In the genomic region with DNA sequence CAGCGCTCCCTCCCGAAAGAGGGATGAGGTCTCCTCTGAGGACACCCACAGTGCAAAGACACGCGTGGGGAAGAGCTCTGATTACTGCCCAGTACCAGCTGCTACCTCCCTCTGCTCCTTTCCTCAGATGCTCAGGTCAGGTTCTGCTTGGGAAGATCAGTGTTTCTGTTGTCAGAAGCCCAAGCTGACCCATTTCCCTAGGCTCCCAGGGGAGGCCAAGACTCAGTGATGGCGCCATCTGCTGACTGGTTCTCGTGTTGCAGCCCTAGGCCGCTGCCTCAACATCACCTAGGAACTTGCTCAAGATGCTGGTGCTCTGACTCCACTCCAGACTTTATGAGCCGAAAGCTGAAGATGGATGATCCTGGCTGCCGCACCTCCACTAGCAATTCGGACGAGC, we compare ENCODE assay signal across 9 mouse cellular contexts. TPM values are rescaled to one million over a fixed set of nuclear protein-coding genes. Genes with fewer than 3 reads are reported as not detected.
DNase-seq lines count a peak whose midpoint lies in the region; ATAC-seq and TF ChIP-seq lines count a peak whose summit lies in the region.
"Had no signal": no experiment of that assay in that cellular context is flagged by ENCODE, and none has a peak within 500 bp of the region (broad histone marks: within the 10 kb centered on the region; RNA-seq: fewer than 3 reads in every experiment).

No protein-coding gene starts in this region.

- in situ Hi-C loops in ES-E14 (cut with MboI; ENCODE audit: low sequenced_read_pairs in 2 of 2, unreplicated experiment in 2 of 2) = no loop called here

- 0 out of 2 replicates have a peak, but pooled peaks have one; percentile 15 for ATAC-seq in forebrain, embryonic 11.5 days (replicated peaks; ENCODE audit: low FRiP score)

- H3K9ac ChIP-seq in ES-E14 (ENCODE audit: insufficient read depth, low read depth, low read length, poor library complexity, severe bottlenecking) = no peak overlapping the region
- no peak overlapping the region for H3K9ac ChIP-seq in forebrain, embryonic 11.5 days (ENCODE audit: low read length)
- H3K9ac ChIP-seq: limb, embryonic 12.5 days had no signal

- H3K4me1 ChIP-seq in ES-E14 (ENCODE audit: control insufficient read depth in 2 of 2, insufficient read depth in 2 of 2, low read length in 2 of 2, poor library complexity in 1 of 2) = no peaks in the 10 kb centered on the region
- peaks cover 3% of the 10 kb centered on the region; the same call in 1 of the 2 replicates for H3K4me1 ChIP-seq in bone marrow, adult 2 months (ENCODE audit: control insufficient read depth, insufficient read depth, low read length)
- no peaks in the 10 kb centered on the region for H3K4me1 ChIP-seq in forebrain, embryonic 11.5 days (replicated peaks; ENCODE audit: control insufficient read depth, insufficient read depth, low read length)
- H3K4me1 ChIP-seq: limb, embryonic 12.5 days had no signal

- no peak overlapping the region for H3K4me2 ChIP-seq in forebrain, embryonic 11.5 days (ENCODE audit: low read depth, low read length, severe bottlenecking)
- H3K4me2 ChIP-seq: limb, embryonic 12.5 days had no signal

- H3K27ac ChIP-seq in ES-E14 (ENCODE audit: insufficient read depth, low read depth, low read length, poor library complexity, severe bottlenecking) = no peak overlapping the region
- no peak overlapping the region for H3K27ac ChIP-seq in bone marrow, adult 2 months (ENCODE audit: control insufficient read depth, insufficient read depth, low read depth, low read length, poor library complexity)
- no peak overlapping the region for H3K27ac ChIP-seq in forebrain, embryonic 11.5 days (ENCODE audit: low read depth, low read length)
- H3K27ac ChIP-seq: limb, embryonic 12.5 days had no signal

- H3K36me3 ChIP-seq in ES-E14 (ENCODE audit: control insufficient read depth, insufficient read depth, low read length, poor library complexity, severe bottlenecking) = no peaks in the 10 kb centered on the region
- no peaks in the 10 kb centered on the region for H3K36me3 ChIP-seq in forebrain, embryonic 11.5 days (ENCODE audit: control insufficient read depth, insufficient read depth, low read length)
- H3K36me3 ChIP-seq: limb, embryonic 12.5 days had no signal

- no peak for TF ChIP-seq POLR2A in bone marrow, adult 2 months (IDR thresholded peaks at IDR 0.05; ENCODE audit: borderline replicate concordance, control insufficient read depth, low read depth, low read length)

- H3K4me3 ChIP-seq in ES-E14 (ENCODE audit: insufficient read depth in 1 of 2, low read depth in 1 of 2, low read length in 2 of 2, poor library complexity in 1 of 2, severe bottlenecking in 1 of 2) = no peak overlapping the region
- no peak overlapping the region for H3K4me3 ChIP-seq in bone marrow, adult 2 months (replicated peaks; ENCODE audit: control insufficient read depth, low read depth, low read length)
- no peak overlapping the region for H3K4me3 ChIP-seq in forebrain, embryonic 11.5 days (ENCODE audit: low read depth, low read length)
- H3K4me3 ChIP-seq: limb, embryonic 12.5 days had no signal

- no peaks in the 10 kb centered on the region for H3K27me3 ChIP-seq in forebrain, embryonic 11.5 days (ENCODE audit: control insufficient read depth, insufficient read depth, low read length)
- H3K27me3 ChIP-seq: limb, embryonic 12.5 days had no signal

- TF ChIP-seq CTCF in bone marrow, adult 2 months (IDR thresholded peaks at IDR 0.05; ENCODE audit: control insufficient read depth, insufficient read depth, low read length) = peak; percentile 93

- H3K9me3 ChIP-seq in ES-E14 (ENCODE audit: control insufficient read depth, insufficient read depth, low read depth, low read length) = no peaks in the 10 kb centered on the region
- H3K9me3 ChIP-seq in forebrain, embryonic 11.5 days (ENCODE audit: control insufficient read depth, low read length) = no peaks in the 10 kb centered on the region
- H3K9me3 ChIP-seq: limb, embryonic 12.5 days had no signal

- peak; percentile 61 for DNase-seq in ES-E14 (ENCODE audit: low read depth, low spot score)
- peak; percentile 82 for DNase-seq in forebrain, embryonic 11.5 days (ENCODE audit: low spot score)
- DNase-seq in heart, postnatal 36 days = peak; percentile 75 to 86
- peak; percentile 66 for DNase-seq in layer of hippocampus, adult 9-11 months
- peak; percentile 63 to 79 for DNase-seq in lung, postnatal 4 days
- DNase-seq in right cerebral cortex, postnatal 4 days = peak; percentile 79
- DNase-seq in yolk sac, embryonic 10.5 days (ENCODE audit: low spot score) = peak; percentile 22

- intact Hi-C loops in heart, postnatal 36 days (cut with DNase I) = loop anchor here (2.0 to 5.0 kb wide), 2 partner anchors 126 to 169 kb away; no protein-coding TSS in a partner anchor

- 63% methylated on average over 11 of the region's 11 CpGs for WGBS in bone marrow, adult 2 months
- WGBS in forebrain, embryonic 11.5 days = 49% methylated on average over 11 of the region's 11 CpGs

TF ChIP-seq in ES-E14, 5 proteins besides CTCF, POLR2A, EP300 and RAD21:
- TF ChIP-seq ZC3H11A (IDR thresholded peaks at IDR 0.05; ENCODE audit: borderline replicate concordance, low read depth, low read length) (peak; percentile 38; the same call in 1 of the 2 replicates), CHD2 (IDR thresholded peaks at IDR 0.05; ENCODE audit: low read depth, low read length) (no peak)

RNA-seq across cellular contexts. Expression of gene Gramd1b, which starts 52.4 kb away (rescaled TPM):
- 24.1 and 38.7 TPM in 2 replicates for total RNA-seq in ES-E14 (2012; rRNA removed)
- 14.1 and 15.8 TPM in 2 replicates for polyA plus RNA-seq in bone marrow, adult 2 months (2011; ENCODE audit: insufficient read depth, insufficient read length, low replicate concordance, missing spikeins)
- 3.0 and 3.9 TPM in 2 replicates for polyA plus RNA-seq in forebrain, embryonic 11.5 days (2014; fragmentation: Nextera tagmentation; extraction: Ambion mirVana)
- total RNA-seq in heart, postnatal 36 days (2021) = 10 to 100 TPM; 19.7 to 20.8 TPM

Comparison
In these comparisons a context has a peak if more than half of its experiments do, and no peak if none do; other contexts are left out.
1. DNase-seq: peak in every context shown above with its lines; median percentile 82 in forebrain, embryonic 11.5 days; 80 in heart, postnatal 36 days; 79 in right cerebral cortex, postnatal 4 days; 71 in lung, postnatal 4 days; 66 in layer of hippocampus, adult 9-11 months; 61 in ES-E14; 22 in yolk sac, embryonic 10.5 days.